Mouse (Mus musculus) cortical plate, adult 2 months (tissue): ENCODE measurements around the gene Phf12.

Source experiments
- CTCF ChIP-seq: fragments of 200-500 bp; IDR thresholded peaks from 2 replicates; pipeline ENCODE4 v1.5.1; 2011; ENCODE audit warnings: mild to moderate bottlenecking, control low read depth, low read length; ENCODE audit not compliant: insufficient read depth; ENCODE audit errors: extremely low read depth
- POLR2A ChIP-seq: fragments of 200-500 bp; IDR thresholded peaks from 2 replicates; pipeline ENCODE4 v1.6.1; 2011; ENCODE audit warnings: mild to moderate bottlenecking, low read length, control low read depth; ENCODE audit not compliant: insufficient read depth; ENCODE audit errors: extremely low read depth

- TF ChIP-seq CTCF, result no peak
- no peak for TF ChIP-seq POLR2A
These were observed 16.5 kb upstream of the Phf12 start for GRCm38 (mm10) chr11:77966037-77966391.
